Mouse (Mus musculus) G1E (cell line): Measurements from ENCODE around the gene Gabarapl2.

ENCODE experiments used
- CTCF ChIP-seq: IDR thresholded peaks from 2 replicates; pipeline ENCODE4 v1.5.1; 2012; ENCODE audit warnings: low read depth, low read length, inconsistent platforms, mixed read lengths
- GATA1 ChIP-seq: IDR thresholded peaks from 2 replicates; pipeline ENCODE4 v1.6.1; 2012; ENCODE audit warnings: borderline replicate concordance, low read length, inconsistent platforms, mixed read lengths
- GATA2 ChIP-seq: IDR thresholded peaks from 2 replicates; pipeline ENCODE4 v1.6.1; 2012; ENCODE audit warnings: low read depth, low read length, inconsistent platforms, borderline replicate concordance
- POLR2AphosphoS5 ChIP-seq: IDR thresholded peaks from 2 replicates; pipeline ENCODE4 v1.6.1; 2012; ENCODE audit warnings: low read depth, low read length, inconsistent platforms; ENCODE audit not compliant: insufficient replicate concordance
- TAL1 ChIP-seq: conservative IDR thresholded peaks from 2 replicates; pipeline ENCODE4 v1.6.1; 2012; ENCODE audit warnings: low read depth, low read length, inconsistent platforms, mixed read lengths

- TF ChIP-seq CTCF (no peak), TAL1 (no peak), GATA2 (no peak), GATA1 (no peak), POLR2AphosphoS5 (no peak)
Observed at GRCm38 (mm10) chr8:111940171-111941100, at the start of gene Gabarapl2.
